Mouse (Mus musculus) urinary bladder, postnatal 25 days (tissue): ENCODE results near the gene Prdx5.

ENCODE experiments used
- DNase-seq: peaks from one replicate; pipeline ENCODE4 v3.0.0; 2022; ENCODE audit warnings: low spot score

Prdx5 gene

GRCm38 (mm10) chr19:6909507-6910289, at the start of gene Prdx5, which contains the start of gene Trmt112:
Gene Prdx5 (minus strand): TSS chr19:6910106.
Gene Trmt112 (plus strand): TSS chr19:6909698.
- DNase-seq, result peak; percentile 74

- DNase-seq, result no peak
Measured at GRCm38 (mm10) chr19:6956461-6956860, 46.6 kb upstream of the Prdx5 start.

DNA sequence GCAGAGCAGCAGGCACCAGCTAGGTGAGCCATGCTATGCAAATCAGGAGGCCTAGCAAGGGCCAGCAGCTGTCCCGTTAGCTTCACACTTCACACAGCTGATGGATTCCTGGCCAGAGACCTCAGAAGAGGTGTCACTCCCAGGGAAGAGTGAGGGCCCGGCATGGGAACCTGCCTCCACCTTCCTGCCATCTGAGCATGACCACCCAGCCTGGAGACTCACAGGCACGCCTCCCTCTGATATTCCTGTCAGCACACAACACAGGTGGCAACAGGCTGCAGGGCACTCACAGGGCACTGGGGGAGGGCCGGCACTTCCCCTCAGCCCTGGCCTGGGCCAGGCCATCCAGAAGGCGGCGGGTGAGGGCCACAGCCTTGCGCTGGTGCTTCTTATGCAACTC, 45.5 kb upstream of the Prdx5 start:
- no peak for DNase-seq

DNA sequence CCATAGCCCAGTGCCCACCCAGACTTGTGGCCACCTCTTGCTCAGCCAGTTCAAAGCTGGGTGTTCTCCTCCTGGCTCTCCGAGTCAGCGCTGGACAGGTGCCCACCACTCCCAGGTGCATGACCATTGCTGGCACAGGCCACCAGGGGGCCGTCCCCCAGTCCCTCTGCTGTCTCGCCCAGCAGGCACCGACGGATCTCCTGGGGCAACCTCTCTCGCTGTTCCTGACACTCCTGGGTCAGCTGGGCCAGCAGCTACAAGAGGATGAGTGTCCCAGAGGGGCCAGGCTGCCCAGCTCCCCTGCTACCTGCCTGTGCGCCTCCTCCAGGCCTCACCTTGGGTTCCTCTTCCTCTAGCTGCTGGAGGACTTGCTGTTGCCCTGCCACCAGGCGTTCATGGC, 44.1 kb upstream of the Prdx5 start:
- peak; percentile 51 for DNase-seq

DNA sequence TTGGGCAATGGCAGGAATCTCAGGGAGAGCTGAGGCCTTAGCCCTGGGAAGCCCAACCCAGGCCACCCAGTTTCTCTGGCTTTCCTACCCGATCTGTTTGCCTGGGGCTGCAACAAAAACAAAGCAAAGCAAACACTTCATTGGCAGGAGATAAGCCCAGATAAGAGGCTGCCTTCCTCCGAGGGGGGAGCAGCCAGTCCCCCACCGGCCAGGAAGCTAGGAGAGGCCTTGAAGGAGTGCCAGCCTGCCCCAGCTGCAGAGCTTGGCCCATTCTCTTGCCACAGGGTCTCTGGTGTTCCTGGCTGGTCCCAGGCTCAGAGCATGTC, 42.8 kb upstream of the Prdx5 start:
- DNase-seq, result peak; percentile 52

GRCm38 (mm10) chr19:6951994-6952711, 42.2 kb upstream of the Prdx5 start:
- peak; percentile 71 for DNase-seq

DNA sequence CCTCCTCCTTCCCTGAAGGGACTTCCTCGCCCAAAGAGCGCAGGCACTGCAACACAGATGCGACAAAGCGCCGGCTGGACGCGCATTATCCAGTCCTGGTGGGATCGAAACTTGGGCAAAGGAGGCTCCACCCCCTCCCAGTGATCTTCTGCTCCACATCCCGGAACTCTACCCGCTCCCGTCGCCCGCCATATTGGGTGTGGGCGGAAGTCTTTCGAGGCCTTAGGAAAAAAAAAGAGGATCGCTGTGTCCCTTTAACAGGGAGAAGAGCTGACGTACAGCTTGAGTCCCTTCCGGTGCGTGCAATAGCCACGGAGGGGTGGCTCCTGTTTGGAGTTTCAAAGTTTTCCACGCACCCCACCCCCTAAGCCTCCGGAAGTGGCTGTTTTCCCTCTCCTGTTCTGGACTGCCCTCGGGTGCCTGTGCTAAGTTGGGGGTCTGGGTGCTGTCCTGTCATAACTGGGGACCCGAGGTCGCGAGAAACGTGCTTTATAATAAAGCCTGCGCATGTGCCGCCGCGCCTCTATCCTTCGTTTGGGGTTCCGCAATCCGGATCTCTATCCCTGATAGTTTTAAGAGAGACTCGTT, 41.6 kb upstream of the Prdx5 start:
- DNase-seq, result peak; percentile 86

DNA sequence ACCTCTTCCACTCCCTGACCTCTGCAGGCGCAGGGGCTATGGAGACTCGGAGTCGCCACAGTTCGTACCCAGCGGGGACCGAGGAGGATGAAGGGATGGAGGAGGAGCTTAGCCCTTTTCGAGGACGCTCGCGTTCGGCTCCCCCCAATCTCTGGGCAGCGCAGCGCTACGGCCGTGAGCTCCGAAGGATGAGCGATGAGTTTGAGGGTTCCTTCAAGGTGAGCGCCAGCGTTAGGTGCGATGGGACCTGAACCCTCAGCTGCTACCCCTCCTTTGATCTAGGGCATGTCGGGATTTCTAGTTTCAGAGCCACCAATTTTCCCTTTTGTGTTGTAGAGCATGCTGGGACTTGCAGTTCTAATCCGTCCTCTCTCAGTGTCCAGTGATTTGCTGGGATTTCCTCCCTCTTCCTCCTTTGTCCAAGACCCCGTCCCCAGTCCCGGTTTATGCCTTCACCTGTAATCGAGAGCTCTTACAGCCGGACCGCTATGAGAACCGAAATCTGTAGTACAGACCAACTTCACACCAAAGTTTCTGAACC, 40.8 kb upstream of the Prdx5 start:
- peak; percentile 46 for DNase-seq

DNA sequence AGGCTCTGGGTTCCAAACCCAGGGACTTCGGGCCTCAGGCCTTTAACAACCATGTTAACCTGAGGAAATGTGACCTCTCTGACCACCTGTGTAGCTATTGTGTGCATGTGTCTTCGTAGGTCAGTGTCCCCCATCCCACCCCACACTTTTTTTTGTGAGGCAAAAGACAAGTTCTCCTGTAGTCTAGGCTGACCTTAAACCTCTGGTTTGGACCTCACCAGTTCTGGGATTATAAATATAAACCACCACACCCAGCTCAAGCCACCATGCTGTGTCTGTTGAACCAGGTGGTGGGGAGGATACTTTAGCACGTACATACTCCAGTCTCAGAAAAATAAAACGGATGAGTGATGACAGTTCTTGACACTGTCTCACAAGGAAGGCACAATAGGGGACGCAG, 40.0 kb upstream of the Prdx5 start:
- no peak for DNase-seq

GRCm38 (mm10) chr19:6949532-6949931, 39.6 kb upstream of the Prdx5 start:
- DNase-seq, result no peak

- no peak for DNase-seq
Measured at GRCm38 (mm10) chr19:6948186-6948585, 38.3 kb upstream of the Prdx5 start.

- no peak for DNase-seq
Measured at GRCm38 (mm10) chr19:6947742-6948141, 37.8 kb upstream of the Prdx5 start.

DNA sequence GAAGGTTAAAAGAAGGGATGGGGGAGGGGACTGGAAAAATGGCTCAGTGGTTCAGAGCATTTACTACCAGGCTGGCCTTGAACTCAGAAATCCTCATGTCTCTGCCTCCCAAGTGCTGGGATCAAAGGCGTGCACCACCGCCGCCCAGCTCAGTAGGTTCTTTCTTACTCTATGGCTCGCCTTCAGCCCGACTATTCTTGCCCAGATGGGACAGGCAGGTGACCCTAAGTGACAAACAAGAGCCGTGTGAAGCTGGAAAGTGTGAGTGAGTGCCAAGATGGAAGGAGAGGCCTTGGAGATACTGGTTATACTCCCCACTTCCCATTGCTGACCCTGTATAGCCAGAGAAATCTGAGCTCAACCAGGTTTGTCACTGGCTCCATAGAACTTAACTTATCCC, 33.8 kb upstream of the Prdx5 start:
- DNase-seq, result no peak

GRCm38 (mm10) chr19:6942764-6943163, 32.9 kb upstream of the Prdx5 start:
- DNase-seq, result no peak

DNA sequence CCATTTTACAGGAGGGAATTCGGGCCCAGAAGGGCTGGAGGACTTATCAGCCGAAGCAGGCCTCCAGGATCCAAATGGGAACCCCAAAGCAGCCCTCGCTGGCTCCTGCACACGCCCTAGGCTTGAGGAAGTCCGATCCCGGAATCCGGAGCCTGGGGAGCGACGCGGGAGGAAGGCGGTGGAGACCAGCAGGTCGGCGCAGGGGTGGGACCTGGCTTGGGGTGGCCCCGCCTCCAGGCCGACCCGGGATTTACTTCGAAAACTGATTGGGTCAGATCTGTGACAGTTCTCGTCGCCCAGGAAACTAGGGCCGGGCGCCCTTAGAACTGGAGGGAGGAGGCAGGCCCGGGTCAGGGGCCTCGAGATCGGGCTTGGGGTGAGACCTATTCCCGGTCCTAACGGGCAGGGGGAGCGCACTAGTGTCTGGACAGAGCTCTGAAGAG, 32.4 kb upstream of the Prdx5 start, which contains the start of gene Gpr137:
TSS of gene Gpr137 (minus strand) at position 232 of the 443 bp plus-strand sequence.
- peak; percentile 87 for DNase-seq

- peak; percentile 97 for DNase-seq
Measured at GRCm38 (mm10) chr19:6941372-6942248, 31.7 kb upstream of the Prdx5 start, which contains the start of gene Bad. Gene Bad (plus strand): TSS chr19:6941861.

DNA sequence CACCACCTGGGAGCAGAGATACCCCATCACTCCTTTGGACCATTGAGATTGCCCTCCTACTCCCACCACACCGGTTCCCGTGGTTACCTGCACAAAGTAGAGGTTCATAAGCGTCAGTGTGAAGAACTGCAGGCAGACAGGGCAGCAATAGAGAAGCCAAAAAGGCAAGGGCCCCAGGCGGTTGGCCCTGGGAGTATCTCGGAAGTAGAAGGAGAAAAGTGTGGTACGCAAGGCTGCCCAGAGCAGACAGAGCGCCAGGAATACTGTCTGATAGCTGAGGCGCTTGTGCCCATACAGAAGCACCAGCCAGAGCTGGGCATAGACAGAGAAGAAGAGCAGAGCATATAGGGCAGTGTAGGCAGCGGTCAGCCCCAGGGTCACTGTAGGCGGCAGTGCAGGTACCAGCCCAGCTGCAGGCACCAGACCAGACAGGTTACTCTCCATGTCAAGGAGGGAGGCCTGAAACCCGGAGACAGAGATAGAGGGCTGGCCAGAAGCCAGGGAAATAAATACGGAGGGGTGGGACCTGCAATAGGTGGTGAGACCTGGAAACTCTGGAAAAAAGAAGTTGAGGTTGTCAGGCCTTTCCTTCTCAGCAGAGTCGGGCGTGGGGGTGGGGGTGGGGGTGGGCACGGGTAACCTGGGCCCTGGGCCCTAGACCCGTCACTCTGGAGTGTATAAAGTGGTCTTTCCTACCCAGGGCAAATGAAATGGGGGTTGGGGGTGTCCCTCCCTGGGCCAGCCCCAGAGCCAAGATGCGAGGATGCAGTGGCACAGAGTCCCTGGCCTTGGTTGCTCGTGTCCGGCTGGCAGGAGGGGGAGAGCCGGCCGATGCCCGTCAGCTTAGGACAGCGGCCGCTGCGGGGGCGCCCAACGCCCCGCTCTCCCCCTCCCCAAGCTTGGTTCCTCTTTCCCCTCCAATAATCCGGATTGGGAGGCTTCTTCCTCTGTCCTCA, 30.8 kb upstream of the Prdx5 start:
- DNase-seq, result no peak

GRCm38 (mm10) chr19:6939106-6940002, 29.4 kb upstream of the Prdx5 start:
- DNase-seq, result no peak
